Mouse (Mus musculus) forebrain, postnatal 0 days (tissue): ENCODE results near the gene Hnrnpa0. TPM values are rescaled to one million over a fixed set of nuclear protein-coding genes. Genes with fewer than 3 reads are reported as not detected.
A peak's percentile ranks its signal among the peaks of the same experiment; 100 is the strongest.

Experiments used
- ATAC-seq: fragments of 200-750 bp; cut with Nextera tagmentation; 2 replicates; pipeline ENCODE4 v1.8.0; 2017; ENCODE audit warnings: mild to moderate bottlenecking, moderate library complexity
- DNase-seq: peaks from one replicate; pipeline ENCODE4 v3.0.0-alpha.2; 2015
- H3K27ac ChIP-seq: fragments of 300-500 bp; sonication (generic); 2 replicates; pipeline ENCODE4 v1.5.1; 2014; ENCODE audit warnings: low read depth, mild to moderate bottlenecking, antibody characterized with exemption, low read length, moderate library complexity, mixed read lengths
- H3K27me3 ChIP-seq: fragments of 300-500 bp; sonication (generic); 2 replicates; pipeline ENCODE4 v1.6.1; 2014; ENCODE audit warnings: mild to moderate bottlenecking, low read length, mixed read lengths; ENCODE audit not compliant: insufficient read depth
- H3K36me3 ChIP-seq: fragments of 300-500 bp; sonication (generic); 2 replicates; pipeline ENCODE4 v1.6.1; 2014; ENCODE audit warnings: mild to moderate bottlenecking, moderate library complexity; ENCODE audit not compliant: insufficient read depth
- H3K4me1 ChIP-seq: fragments of 300-500 bp; sonication (generic); 2 replicates; pipeline ENCODE4 v1.6.1; 2014; ENCODE audit warnings: antibody characterized with exemption; ENCODE audit not compliant: insufficient read depth
- H3K4me2 ChIP-seq: fragments of 300-500 bp; sonication (generic); 2 replicates; pipeline ENCODE4 v1.6.1; 2014; ENCODE audit warnings: low read depth, mild to moderate bottlenecking, moderate library complexity
- H3K4me3 ChIP-seq: fragments of 300-500 bp; sonication (generic); 2 replicates; pipeline ENCODE4 v1.5.1; 2014; ENCODE audit warnings: low read depth, low read length, mixed read lengths
- H3K9ac ChIP-seq: fragments of 300-500 bp; sonication (generic); 2 replicates; pipeline ENCODE4 v1.6.1; 2014; ENCODE audit warnings: mild to moderate bottlenecking
- H3K9me3 ChIP-seq: fragments of 300-500 bp; sonication (generic); 2 replicates; pipeline ENCODE4 v1.6.1; 2016; ENCODE audit warnings: low read length
- CTCF ChIP-seq: sonication (generic); IDR thresholded peaks from 2 replicates; pipeline ENCODE4 v1.5.1; 2016; ENCODE audit warnings: antibody characterized with exemption, control low read depth, low read depth
- WGBS: fragments of 180-500 bp; shearing (Covaris S2); extraction: QIAGEN DNeasy Blood & Tissue Kit; methylation state at CpG from one replicate; pipeline ENCODE4 v1.1.7; 2014; 5-methylcytosine and 5-hydroxymethylcytosine counted together
- polyA plus RNA-seq: library from polyadenylated mRNA; unstranded; fragments of >200 nt; fragmentation: Nextera tagmentation; extraction: Ambion mirVana; gene quantifications from 2 replicates; pipeline ENCODE4 v1.2.1, GENCODE M21; 2015
- total RNA-seq: library from RNA; depleted of rRNA; stranded (reverse); fragments of >200 nt; gene quantifications from 2 replicates; pipeline ENCODE4 v1.2.3, GENCODE M21; 2014; rRNA removed

Gene Hnrnpa0
- total RNA-seq (197 and 234 TPM in 2 replicates), polyA plus RNA-seq (76.5 and 86.6 TPM in 2 replicates)

- no peak for TF ChIP-seq CTCF
- no peaks in the 10 kb centered on the region for H3K36me3 ChIP-seq
These were observed at the start of gene Hnrnpa0 for GRCm38 (mm10) chr13:58128396-58128767. Gene Hnrnpa0, minus strand, starts transcription at chr13:58128556.

GRCm38 (mm10) chr13:58177511-58178208 is 49.3 kb upstream of the Hnrnpa0 start:
- Histone ChIP-seq H3K4me1 (no peaks in the 10 kb centered on the region), H3K4me2 (no peak overlapping the region), H3K27me3 (no peaks in the 10 kb centered on the region), H3K27ac (no peak overlapping the region), H3K9ac (no peak overlapping the region), H3K36me3 (peaks cover 57% of the 10 kb centered on the region), H3K9me3 (no peaks in the 10 kb centered on the region), H3K4me3 (no peak overlapping the region)
- TF ChIP-seq CTCF: peak; percentile 13; the same call in 1 of the 2 replicates
- WGBS: 87% methylated on average over 9 of the region's 9 CpGs
- no peak for DNase-seq
- ATAC-seq: no peak

More at GRCm38 (mm10) chr13:58128396-58128767, at the start of gene Hnrnpa0:
- peak within 1 kb of the TSS; percentile 88 for H3K4me2 ChIP-seq
- H3K4me1 ChIP-seq: peaks cover 25% of the 10 kb centered on the region
- WGBS: 0% methylated on average over 38 of the region's 62 CpGs
- peak within 1 kb of the TSS; percentile 99 for H3K9ac ChIP-seq
- peak within 1 kb of the TSS; percentile 100 for H3K4me3 ChIP-seq
- ATAC-seq (peak; percentile 92), DNase-seq (peak; percentile 97)
- H3K27ac ChIP-seq: peak within 1 kb of the TSS; percentile 100
- H3K27me3 ChIP-seq: no peaks in the 10 kb centered on the region
- H3K9me3 ChIP-seq: no peaks in the 10 kb centered on the region

GRCm38 (mm10) chr13:58176105-58176504 is 47.7 kb upstream of the Hnrnpa0 start:
- Histone ChIP-seq H3K9ac (no peak overlapping the region), H3K4me2 (no peak overlapping the region), H3K27me3 (no peaks in the 10 kb centered on the region), H3K4me3 (no peak overlapping the region), H3K27ac (no peak overlapping the region), H3K36me3 (peaks cover 55% of the 10 kb centered on the region), H3K9me3 (no peaks in the 10 kb centered on the region), H3K4me1 (no peaks in the 10 kb centered on the region)
- ATAC-seq (no peak), DNase-seq (no peak)
- WGBS: 92% methylated on average over 3 of the region's 3 CpGs
- TF ChIP-seq CTCF: no peak

- no peak; the same call in 1 of the 2 replicates for ATAC-seq
- Histone ChIP-seq H3K4me3 (no peak overlapping the region), H3K27me3 (no peaks in the 10 kb centered on the region), H3K36me3 (peaks cover 10% of the 10 kb centered on the region), H3K4me1 (no peaks in the 10 kb centered on the region), H3K9me3 (no peaks in the 10 kb centered on the region), H3K4me2 (no peak overlapping the region), H3K27ac (no peak overlapping the region), H3K9ac (no peak overlapping the region)
- no peak for TF ChIP-seq CTCF
- no peak for DNase-seq
These were observed 39.8 kb upstream of the Hnrnpa0 start for GRCm38 (mm10) chr13:58168119-58168518.

GRCm38 (mm10) chr13:58163343-58163742 is 35.0 kb upstream of the Hnrnpa0 start:
- no peak overlapping the region for H3K9ac ChIP-seq
- H3K4me2 ChIP-seq: no peak overlapping the region
- H3K9me3 ChIP-seq: no peaks in the 10 kb centered on the region
- peaks cover 13% of the 10 kb centered on the region; the same call in 1 of the 2 replicates for H3K36me3 ChIP-seq
- DNase-seq (no peak), ATAC-seq (no peak)
- H3K4me3 ChIP-seq: no peak overlapping the region
- H3K27me3 ChIP-seq: no peaks in the 10 kb centered on the region
- 94% methylated on average over 12 of the region's 12 CpGs for WGBS
- H3K4me1 ChIP-seq: no peaks in the 10 kb centered on the region
- no peak overlapping the region for H3K27ac ChIP-seq
- TF ChIP-seq CTCF: no peak

- ATAC-seq: no peak
- no peak for TF ChIP-seq CTCF
- no peak for DNase-seq
- no peak overlapping the region for H3K27ac ChIP-seq
- WGBS: 97% methylated on average over 15 of the region's 15 CpGs
- H3K4me2 ChIP-seq: no peak overlapping the region
- H3K4me3 ChIP-seq: no peak overlapping the region
- 0 out of 2 replicates have a peak, but pooled peaks cover 5% of the 10 kb centered on the region for H3K4me1 ChIP-seq
- H3K36me3 ChIP-seq: peaks cover 13% of the 10 kb centered on the region; the same call in 1 of the 2 replicates
- H3K27me3 ChIP-seq: no peaks in the 10 kb centered on the region
- H3K9me3 ChIP-seq: no peaks in the 10 kb centered on the region
- H3K9ac ChIP-seq: no peak overlapping the region
These were observed 32.4 kb upstream of the Hnrnpa0 start for GRCm38 (mm10) chr13:58160761-58161160.
